Mouse (Mus musculus) liver, embryonic 15.5 days (tissue): ENCODE data around the gene Trappc6a. TPM values are rescaled to one million over a fixed set of nuclear protein-coding genes. Genes with fewer than 3 reads are reported as not detected.
A peak's percentile ranks its signal among the peaks of the same experiment; 100 is the strongest.

Experiments
- ATAC-seq: fragments of 200-750 bp; cut with Nextera tagmentation; 2 replicates; pipeline ENCODE4 v1.8.0; 2017; ENCODE audit warnings: moderate number of reproducible peaks, mild to moderate bottlenecking, moderate library complexity; ENCODE audit not compliant: insufficient read depth
- H3K27ac ChIP-seq: fragments of 300-500 bp; sonication (generic); replicated peaks from 2 replicates; pipeline ENCODE4 v1.5.1; 2015; ENCODE audit warnings: mild to moderate bottlenecking, inconsistent platforms
- H3K27me3 ChIP-seq: fragments of 300-500 bp; sonication (generic); 2 replicates; pipeline ENCODE4 v1.6.1; 2015; ENCODE audit warnings: mild to moderate bottlenecking, inconsistent platforms
- H3K36me3 ChIP-seq: fragments of 300-500 bp; sonication (generic); replicated peaks from 2 replicates; pipeline ENCODE4 v1.6.1; 2015; ENCODE audit warnings: moderate library complexity, mild to moderate bottlenecking, inconsistent platforms
- H3K4me1 ChIP-seq: fragments of 300-500 bp; sonication (generic); replicated peaks from 2 replicates; pipeline ENCODE4 v1.6.1; 2015; ENCODE audit warnings: inconsistent platforms
- H3K4me2 ChIP-seq: fragments of 300-500 bp; sonication (generic); 2 replicates; pipeline ENCODE4 v1.6.1; 2015; ENCODE audit warnings: moderate library complexity, mild to moderate bottlenecking, inconsistent platforms
- H3K4me3 ChIP-seq: fragments of 300-500 bp; sonication (generic); replicated peaks from 2 replicates; pipeline ENCODE4 v1.5.1; 2015; ENCODE audit warnings: mild to moderate bottlenecking, inconsistent platforms
- H3K9ac ChIP-seq: fragments of 300-500 bp; sonication (generic); 2 replicates; pipeline ENCODE4 v1.6.1; 2015; ENCODE audit warnings: moderate library complexity, mild to moderate bottlenecking, inconsistent platforms
- H3K9me3 ChIP-seq: fragments of 300-500 bp; sonication (generic); replicated peaks from 2 replicates; pipeline ENCODE4 v1.6.1; 2016; ENCODE audit warnings: inconsistent platforms
- WGBS: fragments of 180-500 bp; shearing (Covaris S2); methylation state at CpG from one replicate; pipeline ENCODE4 v1.1.7; 2015; ENCODE audit warnings: mixed read lengths; ENCODE audit not compliant: insufficient replicate concordance; 5-methylcytosine and 5-hydroxymethylcytosine counted together
- polyA plus RNA-seq: library from polyadenylated mRNA; unstranded; fragments of >200 nt; fragmentation: Nextera tagmentation; extraction: Ambion mirVana; gene quantifications from 2 replicates; pipeline ENCODE4 v1.2.1, GENCODE M21; 2015

Gene Trappc6a
- polyA plus RNA-seq: 41.2 and 42.0 TPM in 2 replicates

DNA sequence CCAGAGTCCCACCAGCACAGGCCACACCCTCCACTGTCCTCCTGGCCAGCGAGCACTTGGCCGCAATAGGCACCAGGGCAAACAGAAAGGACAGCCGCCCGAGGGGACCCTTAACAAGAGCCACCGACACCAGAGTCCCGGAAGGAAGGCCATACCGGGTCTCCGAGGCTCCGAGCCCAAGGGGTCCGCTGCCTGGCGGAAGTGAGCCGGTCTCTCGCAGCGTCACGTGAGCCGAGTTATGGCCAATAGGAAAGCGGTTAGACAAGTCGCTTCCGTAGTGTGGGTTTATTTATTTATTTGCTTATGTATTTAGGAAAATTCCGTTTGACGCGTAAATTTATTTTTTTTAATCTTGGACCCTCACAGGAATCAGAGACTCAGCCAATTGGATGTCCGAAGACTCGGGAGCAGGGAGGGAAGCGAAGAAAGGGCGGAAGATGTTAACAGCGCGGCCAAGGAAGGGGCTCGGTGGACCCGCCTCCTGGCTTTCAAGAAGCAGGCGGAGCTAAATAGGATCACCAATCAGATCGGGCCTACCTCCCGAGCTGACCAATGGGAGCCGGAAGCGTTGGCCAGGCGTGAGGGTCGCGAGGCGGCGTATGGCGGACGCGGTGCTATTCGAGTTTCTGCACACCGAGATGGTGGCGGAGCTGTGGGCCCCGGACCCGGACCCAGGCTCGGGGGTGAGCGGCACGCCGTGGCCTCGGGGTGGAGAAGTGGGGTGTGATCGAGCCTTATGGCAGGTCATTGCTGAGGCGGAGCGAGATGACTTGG lies at the start of gene Trappc6a, which contains the start of gene Bloc1s3:
TSS of gene Trappc6a (plus strand) at position 246 of the 774 bp plus-strand sequence.
TSS of gene Bloc1s3 (minus strand) at position 218 of the 774 bp plus-strand sequence.
- H3K4me3 ChIP-seq: peak within 1 kb of the TSS; percentile 93
- no peaks in the 10 kb centered on the region for H3K36me3 ChIP-seq
- H3K9me3 ChIP-seq: no peaks in the 10 kb centered on the region
- under 1% methylated on average over 56 of the region's 56 CpGs for WGBS
- H3K4me2 ChIP-seq: peak within 1 kb of the TSS; percentile 93
- peak within 1 kb of the TSS; percentile 78 for H3K9ac ChIP-seq
- ATAC-seq: peak; percentile 95
- peak within 1 kb of the TSS; percentile 88 for H3K27ac ChIP-seq
- peaks cover 39% of the 10 kb centered on the region for H3K4me1 ChIP-seq
- H3K27me3 ChIP-seq: 0 out of 2 replicates have a peak, but pooled peaks cover 8% of the 10 kb centered on the region

- peak within 1 kb of the TSS; percentile 90 for H3K4me2 ChIP-seq
- no peaks in the 10 kb centered on the region for H3K36me3 ChIP-seq
- 0 out of 2 replicates have a peak within 1 kb of the TSS, but pooled peaks have one; percentile 29 for H3K27ac ChIP-seq
- peak within 1 kb of the TSS; percentile 73 for H3K9ac ChIP-seq
- peaks cover 12% of the 10 kb centered on the region for H3K27me3 ChIP-seq
- peak; percentile 78 for ATAC-seq
- peak within 1 kb of the TSS; percentile 77 for H3K4me3 ChIP-seq
- WGBS: under 1% methylated on average over 24 of the region's 42 CpGs
- peaks cover 47% of the 10 kb centered on the region for H3K4me1 ChIP-seq
- no peaks in the 10 kb centered on the region for H3K9me3 ChIP-seq
Observed at GRCm38 (mm10) chr7:19458591-19459111, 49.5 kb upstream of the Trappc6a start, which contains the start of gene Mark4. Gene Mark4, minus strand, starts transcription at chr7:19458821.

GRCm38 (mm10) chr7:19459144-19459870 lies 48.9 kb upstream of the Trappc6a start:
- Histone ChIP-seq H3K36me3 (no peaks in the 10 kb centered on the region), H3K9ac (peak overlapping the region; percentile 73), H3K4me3 (peak overlapping the region; percentile 77), H3K27ac (no peak overlapping the region), H3K4me1 (peaks cover 47% of the 10 kb centered on the region), H3K27me3 (peaks cover 19% of the 10 kb centered on the region), H3K4me2 (peak overlapping the region; percentile 90), H3K9me3 (no peaks in the 10 kb centered on the region)
- ATAC-seq: no peak
- 29% methylated on average over 6 of the region's 6 CpGs for WGBS

DNA sequence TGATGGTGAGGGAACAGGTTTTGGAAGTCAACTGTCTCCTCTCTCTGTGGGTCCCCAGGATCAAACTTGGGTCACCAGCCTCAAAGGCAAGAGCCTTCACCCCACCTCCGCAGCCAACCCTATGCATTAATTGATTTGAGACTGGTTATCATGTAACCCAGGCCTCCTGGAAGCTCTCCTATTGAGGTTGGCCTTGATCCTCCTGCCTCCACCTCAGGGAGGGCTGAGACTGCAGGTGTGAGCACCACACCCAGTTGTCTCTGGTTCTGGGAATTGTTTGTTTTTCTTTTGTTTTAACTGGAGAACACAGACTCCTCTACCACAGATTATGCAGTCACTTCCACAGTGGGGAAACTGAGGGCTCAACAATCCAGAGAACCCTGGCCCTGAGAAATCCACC lies 47.7 kb upstream of the Trappc6a start:
- H3K4me1 ChIP-seq: peaks cover 47% of the 10 kb centered on the region
- no peak overlapping the region for H3K4me2 ChIP-seq
- no peak overlapping the region for H3K4me3 ChIP-seq
- no peak overlapping the region for H3K27ac ChIP-seq
- no peak overlapping the region for H3K9ac ChIP-seq
- H3K9me3 ChIP-seq: no peaks in the 10 kb centered on the region
- no peak for ATAC-seq
- H3K36me3 ChIP-seq: no peaks in the 10 kb centered on the region
- peaks cover 31% of the 10 kb centered on the region for H3K27me3 ChIP-seq
- 56% methylated on average over 1 of the region's 1 CpGs for WGBS

GRCm38 (mm10) chr7:19461488-19461887 lies 46.7 kb upstream of the Trappc6a start:
- no peaks in the 10 kb centered on the region for H3K36me3 ChIP-seq
- peaks cover 38% of the 10 kb centered on the region for H3K27me3 ChIP-seq
- peaks cover 41% of the 10 kb centered on the region for H3K4me1 ChIP-seq
- H3K4me2 ChIP-seq: no peak overlapping the region
- H3K4me3 ChIP-seq: no peak overlapping the region
- H3K9me3 ChIP-seq: no peaks in the 10 kb centered on the region
- 11% methylated on average over 6 of the region's 6 CpGs for WGBS
- H3K9ac ChIP-seq: no peak overlapping the region
- H3K27ac ChIP-seq: no peak overlapping the region
- ATAC-seq: no peak

- ATAC-seq: no peak
- Histone ChIP-seq H3K4me1 (peaks cover 31% of the 10 kb centered on the region), H3K4me3 (no peak overlapping the region), H3K36me3 (no peaks in the 10 kb centered on the region), H3K4me2 (no peak overlapping the region), H3K9ac (no peak overlapping the region), H3K9me3 (no peaks in the 10 kb centered on the region), H3K27me3 (peaks cover 41% of the 10 kb centered on the region), H3K27ac (no peak overlapping the region)
- 26% methylated on average over 4 of the region's 4 CpGs for WGBS
Observed at GRCm38 (mm10) chr7:19462443-19462842, 45.8 kb upstream of the Trappc6a start.

DNA sequence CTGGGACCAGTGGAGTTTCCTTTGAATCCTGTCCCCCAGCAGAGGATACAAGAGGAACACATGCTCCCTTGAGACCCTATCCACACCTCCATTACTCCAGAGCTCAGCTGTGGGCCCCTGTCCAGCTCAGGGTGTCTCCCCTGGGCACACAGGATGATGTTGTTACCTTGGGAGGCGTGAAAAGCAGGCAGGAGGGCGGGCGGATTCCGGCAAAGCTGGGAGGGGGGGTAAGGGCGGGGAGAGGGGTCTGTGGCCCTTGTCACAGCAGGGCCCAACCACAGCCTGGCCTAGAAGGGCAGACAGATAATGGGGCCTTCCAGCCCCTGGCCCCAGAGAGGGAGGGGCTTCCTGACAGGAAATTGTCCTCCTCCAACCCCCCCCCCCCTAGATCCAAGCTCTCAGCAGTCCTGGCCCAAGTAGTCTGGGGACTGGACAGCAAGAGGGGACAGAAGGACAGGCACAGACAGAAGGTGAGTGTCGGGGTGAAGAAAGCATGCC lies 45.3 kb upstream of the Trappc6a start, which contains the start of gene Exoc3l2:
TSS of gene Exoc3l2 (plus strand) at position 448 of the 498 bp plus-strand sequence.
- no peaks in the 10 kb centered on the region for H3K9me3 ChIP-seq
- peaks cover 30% of the 10 kb centered on the region for H3K4me1 ChIP-seq
- no peak for ATAC-seq
- H3K27ac ChIP-seq: no peak within 1 kb of the TSS
- 11% methylated on average over 6 of the region's 6 CpGs for WGBS
- H3K4me3 ChIP-seq: peak within 1 kb of the TSS; percentile 27; the same call in 1 of the 2 replicates
- no peak within 1 kb of the TSS for H3K9ac ChIP-seq
- H3K4me2 ChIP-seq: no peak within 1 kb of the TSS
- H3K36me3 ChIP-seq: no peaks in the 10 kb centered on the region
- H3K27me3 ChIP-seq: peaks cover 41% of the 10 kb centered on the region

GRCm38 (mm10) chr7:19464367-19465307 lies 43.6 kb upstream of the Trappc6a start:
- no peak overlapping the region for H3K9ac ChIP-seq

GRCm38 (mm10) chr7:19466602-19467145 lies 41.5 kb upstream of the Trappc6a start:
- H3K4me1 ChIP-seq: peaks cover 15% of the 10 kb centered on the region
- H3K9me3 ChIP-seq: no peaks in the 10 kb centered on the region
- no peak overlapping the region for H3K27ac ChIP-seq
- 51% methylated on average over 5 of the region's 5 CpGs for WGBS
- no peak overlapping the region for H3K4me3 ChIP-seq
- 0 out of 2 replicates have a peak, but pooled peaks have one; percentile 16 for ATAC-seq
- no peaks in the 10 kb centered on the region for H3K36me3 ChIP-seq
- no peak overlapping the region for H3K4me2 ChIP-seq
- no peak overlapping the region for H3K9ac ChIP-seq
- peaks cover 60% of the 10 kb centered on the region for H3K27me3 ChIP-seq

More at GRCm38 (mm10) chr7:19464367-19465307, 43.6 kb upstream of the Trappc6a start:
- Histone ChIP-seq H3K4me2 (no peak overlapping the region; the same call in 1 of the 2 replicates), H3K36me3 (no peaks in the 10 kb centered on the region), H3K9me3 (no peaks in the 10 kb centered on the region), H3K27me3 (peaks cover 48% of the 10 kb centered on the region), H3K4me1 (peaks cover 17% of the 10 kb centered on the region), H3K4me3 (no peak overlapping the region), H3K27ac (no peak overlapping the region)
- ATAC-seq: no peak
- 17% methylated on average over 22 of the region's 22 CpGs for WGBS

GRCm38 (mm10) chr7:19467638-19468037 lies 40.6 kb upstream of the Trappc6a start:
- Histone ChIP-seq H3K9me3 (no peaks in the 10 kb centered on the region), H3K27me3 (peaks cover 66% of the 10 kb centered on the region), H3K4me1 (peaks cover 15% of the 10 kb centered on the region), H3K9ac (no peak overlapping the region), H3K4me2 (no peak overlapping the region), H3K4me3 (no peak overlapping the region), H3K36me3 (no peaks in the 10 kb centered on the region), H3K27ac (no peak overlapping the region)
- 23% methylated on average over 6 of the region's 6 CpGs for WGBS
- ATAC-seq: no peak
